Mouse (Mus musculus) bone marrow macrophage, adult 2 months (primary cell): ENCODE results near the gene Gaa.

Source experiments
- CTCF ChIP-seq: IDR thresholded peaks from 2 replicates; pipeline ENCODE4 v1.5.1; 2012; ENCODE audit warnings: low read depth, mild to moderate bottlenecking, low read length, moderate library complexity
- POLR2A ChIP-seq: IDR thresholded peaks from 2 replicates; pipeline ENCODE4 v1.6.1; 2012; ENCODE audit warnings: mild to moderate bottlenecking, low read depth, low read length, borderline replicate concordance

- peak; percentile 54 for TF ChIP-seq CTCF
- TF ChIP-seq POLR2A: no peak
Observed at GRCm38 (mm10) chr11:119273186-119273930, 5.7 kb downstream of the Gaa start.
